Mouse (Mus musculus): Measurements from ENCODE around the gene Tcn2.
"Not testable (repeated sequence)": the region's sequence is repeated elsewhere in the genome, so short reads cannot be mapped to it uniquely, and the experiment has no call there.

Gene Tcn2

DNA sequence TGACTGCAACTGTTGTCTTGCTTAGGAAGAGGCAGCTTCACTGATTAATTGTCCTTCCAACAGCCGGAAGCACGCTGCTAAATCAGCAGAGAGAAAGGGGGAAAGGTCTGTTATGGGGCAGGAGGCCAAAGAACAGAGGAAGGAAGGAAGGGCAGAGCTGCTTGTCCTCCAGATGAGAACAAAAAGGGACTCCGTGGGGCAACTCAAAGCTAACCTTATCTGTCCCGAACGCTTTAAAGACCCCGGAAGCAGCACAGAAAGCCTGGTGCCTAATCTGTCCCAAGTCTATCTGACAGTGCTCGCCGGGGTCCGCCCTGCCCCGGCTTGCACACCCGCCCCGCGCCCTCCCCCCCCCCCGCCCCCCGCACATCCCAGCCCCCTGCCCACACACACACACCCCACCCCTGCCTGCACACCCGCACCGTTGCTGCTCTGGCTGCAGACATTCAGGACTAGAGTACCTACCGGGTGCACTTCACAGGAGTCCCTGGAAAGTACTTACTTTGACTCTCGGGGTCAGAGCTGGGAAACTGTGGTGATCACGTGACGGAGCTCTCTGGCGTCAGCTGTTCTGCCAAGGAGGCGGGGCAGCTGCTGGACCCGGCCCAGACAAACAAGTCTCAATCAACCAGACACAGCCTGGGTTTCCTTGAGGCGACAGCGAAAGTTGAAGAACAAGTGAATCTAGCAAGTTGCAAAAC lies at the start of gene Tcn2:
TSS of gene Tcn2 (minus strand) at position 649 of the 701 bp plus-strand sequence.
- DNase-seq (ENCODE audit: low spot score): peak; percentile 68

DNA sequence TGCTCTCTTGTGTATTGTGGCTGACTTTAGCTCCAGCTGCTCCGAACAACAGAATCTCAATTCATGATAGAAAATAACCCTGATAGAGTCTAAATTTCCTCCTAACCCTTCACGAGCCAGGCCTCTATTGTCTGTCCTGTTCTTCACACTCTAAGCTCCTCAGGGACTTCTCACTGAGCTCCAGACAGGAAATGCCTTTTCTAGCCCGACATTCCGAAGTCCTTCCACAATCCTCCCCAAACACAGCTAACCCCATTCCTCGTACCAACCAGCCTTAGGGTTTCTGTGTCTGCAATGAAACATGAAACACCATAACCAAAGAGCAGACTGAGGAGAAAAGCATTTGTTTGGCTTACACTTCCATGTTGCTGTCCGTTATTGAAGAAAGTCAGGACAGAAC lies 49.6 kb upstream of the Tcn2 start:
- DNase-seq (ENCODE audit: low spot score): no peak

DNA sequence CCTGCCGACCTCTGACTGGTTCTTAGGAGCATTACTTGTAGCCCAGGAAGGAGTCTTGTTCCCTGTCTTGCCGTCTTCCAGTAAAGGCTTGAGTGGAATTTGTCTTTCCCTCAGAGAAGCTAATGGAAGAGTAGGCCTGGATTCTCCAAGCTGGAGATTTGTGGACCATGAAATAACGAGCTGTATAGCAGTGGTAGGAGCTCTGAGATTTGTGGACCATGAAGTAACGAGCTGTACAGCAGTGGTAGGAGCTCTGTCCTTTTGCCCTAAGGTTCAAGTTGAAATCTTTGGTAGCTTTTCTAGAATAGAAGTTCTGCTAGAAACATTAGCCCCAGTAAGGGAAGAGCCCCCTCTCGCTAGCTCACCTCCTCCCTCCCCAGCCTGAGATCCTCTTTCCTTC lies 46.5 kb upstream of the Tcn2 start:
- no peak for DNase-seq (ENCODE audit: low spot score)

DNA sequence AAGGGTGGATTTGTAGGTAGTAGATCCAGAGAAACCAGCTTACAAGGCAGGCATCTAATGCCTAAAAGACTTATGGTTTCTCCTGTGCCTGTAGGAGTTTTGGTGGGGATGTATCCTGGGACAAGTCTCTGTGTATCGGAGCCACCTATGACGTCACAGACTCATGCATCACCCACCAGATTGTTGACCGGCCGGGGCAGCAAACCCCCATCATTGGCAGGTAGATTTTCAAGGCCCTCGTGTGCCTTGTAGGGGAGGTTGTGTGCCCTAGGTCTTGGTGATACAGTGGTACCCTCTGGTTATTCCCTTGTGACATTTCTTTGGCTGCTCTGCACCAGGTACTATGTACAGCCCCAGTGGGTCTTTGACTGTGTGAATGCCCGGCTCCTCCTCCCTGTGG lies 44.7 kb upstream of the Tcn2 start, which contains the start of gene 4930556J24Rik:
TSS of gene 4930556J24Rik (minus strand) at position 101 of the 400 bp plus-strand sequence.
- DNase-seq (ENCODE audit: low spot score): no peak

DNA sequence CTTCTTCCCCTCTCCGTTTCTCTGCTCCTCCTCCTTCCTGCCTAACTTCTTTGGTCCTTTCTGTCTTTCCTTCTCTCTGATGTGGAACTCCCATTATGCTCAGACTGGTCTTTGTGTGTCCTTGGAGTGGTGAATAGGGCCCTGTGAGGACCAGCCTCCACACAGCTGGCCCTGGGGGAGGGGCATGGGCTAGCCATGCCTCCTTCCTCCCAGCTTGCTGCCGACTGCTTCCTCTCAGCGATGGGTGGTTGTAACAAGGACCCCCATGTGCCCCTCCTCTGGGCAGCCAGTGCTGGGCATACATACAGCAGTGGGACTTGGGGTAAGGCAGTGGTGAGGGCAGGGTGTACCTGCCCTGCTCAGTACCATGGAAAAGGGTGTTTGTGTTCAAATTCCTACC lies 42.4 kb upstream of the Tcn2 start:
- no peak for DNase-seq (ENCODE audit: low spot score)

DNA sequence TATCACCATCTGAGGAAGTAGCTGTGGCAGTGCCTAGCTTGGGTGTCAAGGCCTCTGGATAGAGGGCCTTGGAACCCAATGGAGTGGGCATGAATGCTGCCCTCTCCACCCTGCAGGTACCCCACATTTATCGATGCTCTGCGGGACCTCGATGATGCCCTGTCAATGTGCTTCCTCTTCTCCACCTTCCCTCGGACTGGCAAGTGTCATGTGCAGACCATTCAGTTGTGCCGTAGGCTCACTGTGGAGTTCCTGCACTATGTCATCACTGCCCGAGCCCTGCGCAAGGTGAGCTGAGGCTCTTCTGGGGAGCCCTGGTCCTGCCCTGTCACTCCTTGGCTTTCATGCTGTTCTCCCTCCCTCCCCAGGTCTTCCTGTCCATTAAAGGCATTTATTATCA lies 41.1 kb upstream of the Tcn2 start:
- no peak for DNase-seq (ENCODE audit: low spot score)

DNA sequence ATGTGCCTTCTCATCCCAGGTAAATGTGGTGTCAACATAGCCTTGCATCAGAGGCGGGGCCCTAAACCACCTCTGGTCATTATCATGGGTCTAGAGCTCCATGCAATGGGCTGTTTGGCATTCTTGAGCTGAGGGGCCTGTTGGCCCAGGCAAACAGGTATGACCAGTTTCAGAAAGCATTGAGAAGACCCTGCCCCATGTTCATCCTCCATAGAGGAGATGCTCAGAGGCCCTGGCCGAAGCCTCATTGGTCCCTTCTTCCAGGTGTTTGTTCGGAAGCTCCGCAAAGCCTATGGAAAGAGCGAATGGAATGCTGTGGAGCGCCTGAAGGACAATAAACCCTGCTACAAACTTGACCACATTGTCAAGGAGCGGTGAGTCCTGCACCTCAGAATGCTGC lies 38.4 kb upstream of the Tcn2 start:
- no peak for DNase-seq (ENCODE audit: low spot score)

DNA sequence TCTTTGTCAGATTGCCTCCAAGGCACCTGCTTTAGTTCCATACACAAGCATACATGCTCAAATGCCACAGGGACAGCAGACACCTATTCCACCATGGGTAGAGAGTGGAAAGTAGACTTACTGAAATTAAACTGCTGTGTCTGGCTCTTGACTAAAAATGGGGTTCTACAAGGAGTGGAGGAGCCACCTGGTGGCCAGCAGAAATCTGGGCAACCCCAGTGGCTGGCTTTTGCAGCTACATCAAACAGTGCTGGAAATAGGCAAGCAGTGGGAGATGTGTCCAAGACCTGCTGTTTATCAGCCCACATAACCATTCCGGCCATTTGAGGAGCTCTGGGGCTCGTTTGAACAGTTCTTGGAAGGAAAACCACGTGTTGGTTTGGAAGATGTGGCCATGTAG lies 37.9 kb upstream of the Tcn2 start:
- no peak for DNase-seq (ENCODE audit: low spot score)

DNA sequence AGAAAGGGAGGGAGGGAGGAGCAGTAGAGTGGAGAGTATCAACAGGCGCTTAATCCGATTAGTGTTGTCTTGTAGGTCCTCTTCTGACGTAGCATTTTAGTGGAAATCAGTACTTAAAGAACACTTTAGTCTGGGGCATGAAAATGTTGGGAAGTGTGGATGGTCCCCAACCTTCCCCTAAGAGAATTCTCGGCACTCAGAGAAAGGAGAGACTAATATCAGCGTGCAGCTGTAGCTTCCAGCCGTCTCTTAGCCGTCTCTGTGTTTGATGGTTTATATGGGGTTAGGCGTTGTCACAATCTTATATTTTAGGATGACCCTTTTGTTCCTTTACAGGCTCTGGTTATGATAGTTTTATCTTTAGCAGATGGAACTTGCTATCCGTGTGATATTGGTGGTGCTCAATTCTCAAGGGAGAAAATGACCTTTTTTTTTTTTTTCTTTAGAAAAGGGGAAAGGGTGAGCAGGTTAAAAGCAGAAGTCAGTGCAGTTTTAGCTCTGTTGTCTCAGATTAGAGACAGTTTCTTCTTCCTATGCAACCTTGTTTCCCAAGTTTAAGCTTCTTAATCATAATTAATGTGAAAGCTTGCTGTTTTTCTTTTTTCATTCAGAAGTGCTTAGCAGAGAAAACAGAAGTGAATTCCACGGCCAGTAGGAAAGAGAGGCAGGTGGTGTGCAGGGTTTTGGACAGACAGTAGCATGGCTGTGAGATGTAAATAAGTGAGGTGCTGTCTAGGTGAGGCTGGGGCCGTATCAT lies 32.6 kb upstream of the Tcn2 start:
- no peak for DNase-seq (ENCODE audit: low spot score)

DNA sequence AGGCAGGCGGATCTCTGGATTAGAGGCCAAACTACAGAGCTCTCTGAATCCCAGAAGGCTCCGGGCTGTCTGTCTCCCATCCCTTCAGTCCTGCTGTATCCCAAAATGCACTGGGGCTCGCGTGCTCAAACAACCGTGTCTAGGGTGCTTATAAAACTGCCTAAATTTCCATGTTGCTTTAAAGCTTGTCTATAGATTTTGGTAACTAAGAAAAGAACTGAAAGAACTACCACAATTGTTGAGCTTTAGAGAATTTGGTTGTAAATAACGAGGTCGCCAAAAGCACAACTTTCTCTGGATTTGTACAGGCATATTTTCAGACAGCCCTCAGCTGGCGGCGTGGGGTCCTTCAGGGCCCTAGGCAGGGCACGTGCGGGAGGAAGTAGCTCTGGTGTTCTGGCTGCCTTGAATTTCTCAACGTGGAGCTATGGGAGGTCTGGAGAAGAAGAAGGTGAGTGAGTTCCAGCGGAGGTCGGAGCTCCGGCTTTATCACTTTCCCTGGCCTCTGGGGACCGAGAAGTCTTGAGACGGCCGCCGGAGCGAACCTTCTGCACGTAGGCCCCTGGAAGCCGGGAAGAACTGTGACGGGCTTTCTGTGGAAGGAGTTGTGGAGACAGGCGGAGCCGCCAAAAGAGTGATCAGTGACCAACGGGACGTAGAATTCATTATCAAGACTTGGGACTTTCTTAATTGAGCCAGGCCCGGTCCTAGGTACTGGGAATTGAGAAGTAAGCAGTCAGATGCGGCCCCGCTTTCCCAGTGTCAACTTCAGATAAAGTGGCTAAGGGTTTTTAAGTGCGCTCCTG lies 31.9 kb upstream of the Tcn2 start, which contains the start of gene Pes1:
TSS of gene Pes1 (plus strand) at position 366 of the 806 bp plus-strand sequence.
- peak; percentile 67 for DNase-seq (ENCODE audit: low spot score)

DNA sequence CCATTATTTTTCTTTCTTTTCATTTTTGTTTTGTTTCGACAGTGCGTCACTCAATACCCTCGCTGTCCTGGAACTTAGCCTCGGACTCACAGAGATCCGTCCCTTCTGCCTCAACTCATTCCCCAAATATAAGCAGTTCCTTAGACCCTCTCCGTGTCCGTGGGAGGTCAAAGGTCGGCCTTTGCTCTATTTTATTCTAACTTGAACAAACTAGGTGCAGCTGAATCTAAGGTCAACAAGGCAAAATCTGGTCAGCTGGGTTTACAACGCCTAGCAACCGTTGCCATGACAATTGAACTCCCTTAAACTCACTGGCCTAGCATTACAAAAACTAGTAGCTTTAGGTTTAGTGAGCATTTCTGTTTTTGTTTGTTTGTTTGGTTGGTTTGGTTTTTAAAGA lies 31.2 kb upstream of the Tcn2 start:
- DNase-seq (ENCODE audit: low spot score): no peak

DNA sequence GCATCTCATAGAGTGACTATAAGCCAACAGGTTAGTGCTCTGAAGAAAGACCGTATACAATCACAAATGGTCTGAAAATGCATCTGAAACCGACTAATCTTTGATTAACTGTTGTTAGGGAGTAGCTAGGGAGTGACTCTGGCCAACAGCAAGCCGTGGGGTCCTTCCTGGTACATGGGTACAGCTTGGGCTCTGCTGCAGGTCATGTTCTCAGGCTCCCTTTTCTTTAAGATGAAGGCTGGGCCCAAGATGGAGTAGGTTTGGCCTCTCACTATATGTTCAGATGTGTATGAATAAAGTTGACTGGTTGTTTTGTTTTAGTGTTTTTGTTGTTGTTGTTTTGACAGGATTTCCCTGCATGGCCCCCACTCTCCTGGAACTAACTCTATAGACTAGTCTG lies 29.8 kb upstream of the Tcn2 start:
- no peak for DNase-seq (ENCODE audit: low spot score)

DNA sequence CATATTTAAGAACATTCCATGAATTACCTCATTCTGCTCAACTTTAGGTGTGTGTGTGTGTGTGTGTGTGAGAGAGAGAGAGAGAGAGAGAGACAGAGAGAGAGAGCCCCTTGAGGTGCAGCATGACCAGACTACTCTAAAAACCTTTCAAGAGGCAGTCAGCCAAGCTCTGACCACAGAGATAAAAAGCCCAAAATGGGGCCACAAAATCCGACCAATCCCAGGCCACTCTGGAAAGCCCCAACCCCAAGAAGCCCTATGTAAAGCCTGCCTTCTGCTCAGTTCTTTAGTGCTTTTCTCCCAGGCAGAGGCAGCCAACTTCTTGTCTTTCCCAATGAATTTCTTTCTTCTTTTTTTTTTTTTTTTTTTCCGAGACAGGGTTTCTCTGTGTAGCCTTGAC lies 28.9 kb upstream of the Tcn2 start:
- no peak for DNase-seq (ENCODE audit: low spot score)

DNA sequence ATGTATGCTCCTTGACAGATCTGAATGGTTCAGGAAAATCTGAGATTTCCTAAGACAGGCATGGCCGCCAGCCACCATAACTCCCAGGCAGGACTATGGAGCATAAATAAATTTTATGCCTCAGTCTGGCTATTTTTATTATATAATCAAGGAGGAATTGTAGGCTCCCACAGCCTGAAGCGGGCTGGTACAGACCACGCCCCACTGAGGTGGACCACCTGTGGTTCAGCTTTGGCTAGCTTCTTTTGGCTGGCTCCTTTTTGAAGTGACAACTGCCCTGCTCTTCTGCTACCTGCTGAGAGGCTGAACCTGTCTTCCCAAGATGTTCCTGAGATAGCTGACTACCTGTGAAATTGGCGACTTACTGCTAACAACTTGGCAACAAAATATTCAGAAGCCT lies 23.4 kb upstream of the Tcn2 start:
- not testable (repeated sequence) for DNase-seq (ENCODE audit: low spot score)

DNA sequence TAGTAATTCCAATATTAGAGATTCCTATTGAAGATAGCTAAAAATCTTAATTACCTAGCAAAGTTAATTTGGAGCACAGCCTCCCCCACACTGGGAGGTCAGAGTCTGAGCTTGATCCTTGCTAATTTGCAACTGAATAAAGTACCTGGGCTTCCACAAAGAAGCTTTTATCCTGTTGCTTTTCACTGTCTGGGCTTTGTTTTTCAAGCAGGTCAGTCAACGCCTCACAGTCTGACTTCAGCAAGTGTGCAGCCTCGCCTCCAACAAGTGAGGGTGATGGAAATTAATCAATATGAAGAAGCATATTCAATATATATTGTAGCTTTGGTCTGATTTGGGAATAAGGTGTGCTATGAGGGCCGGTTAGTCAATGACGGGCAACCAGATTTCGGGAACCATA lies 22.9 kb upstream of the Tcn2 start:
- DNase-seq (ENCODE audit: low spot score): not testable (repeated sequence)

DNA sequence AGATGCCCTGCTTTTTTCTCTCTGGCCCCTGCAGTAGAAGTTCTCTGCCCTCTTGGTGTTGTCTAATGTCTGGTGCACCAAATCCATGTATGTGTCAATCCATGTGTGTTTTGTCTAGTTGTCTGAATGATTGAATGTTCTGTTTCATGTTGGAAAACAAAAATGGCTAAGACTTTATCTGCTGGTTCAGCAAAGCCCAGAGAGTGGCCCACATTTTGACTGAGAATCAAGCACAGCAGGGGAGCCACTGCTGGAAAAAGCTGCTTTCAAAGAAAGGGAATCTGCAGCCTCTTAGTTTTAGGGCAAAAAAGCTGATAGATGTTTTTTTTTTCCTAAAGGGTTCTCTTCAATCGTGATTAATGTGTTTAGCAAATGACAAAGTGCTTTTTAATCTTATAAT lies 14.4 kb upstream of the Tcn2 start:
- no peak for DNase-seq (ENCODE audit: low spot score)

DNA sequence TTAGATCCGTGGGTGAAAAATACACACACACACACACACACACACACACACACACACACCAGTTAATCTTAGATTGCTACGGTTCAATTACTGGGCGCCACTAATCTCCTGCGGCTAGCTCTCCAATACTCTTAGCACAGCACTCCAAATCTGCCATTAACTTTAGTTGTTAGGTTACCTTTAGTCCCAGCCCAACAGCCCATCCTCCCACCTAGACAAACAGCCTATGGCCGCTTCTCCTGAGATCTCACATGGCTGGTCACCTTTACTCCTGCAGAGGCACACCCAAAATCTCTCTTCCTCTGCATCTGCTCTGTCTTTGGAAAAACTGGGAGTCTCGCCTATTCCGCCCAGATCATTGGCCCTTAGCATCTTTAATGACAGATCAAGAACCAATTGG lies 9.4 kb upstream of the Tcn2 start:
- no peak for DNase-seq (ENCODE audit: low spot score)

DNA sequence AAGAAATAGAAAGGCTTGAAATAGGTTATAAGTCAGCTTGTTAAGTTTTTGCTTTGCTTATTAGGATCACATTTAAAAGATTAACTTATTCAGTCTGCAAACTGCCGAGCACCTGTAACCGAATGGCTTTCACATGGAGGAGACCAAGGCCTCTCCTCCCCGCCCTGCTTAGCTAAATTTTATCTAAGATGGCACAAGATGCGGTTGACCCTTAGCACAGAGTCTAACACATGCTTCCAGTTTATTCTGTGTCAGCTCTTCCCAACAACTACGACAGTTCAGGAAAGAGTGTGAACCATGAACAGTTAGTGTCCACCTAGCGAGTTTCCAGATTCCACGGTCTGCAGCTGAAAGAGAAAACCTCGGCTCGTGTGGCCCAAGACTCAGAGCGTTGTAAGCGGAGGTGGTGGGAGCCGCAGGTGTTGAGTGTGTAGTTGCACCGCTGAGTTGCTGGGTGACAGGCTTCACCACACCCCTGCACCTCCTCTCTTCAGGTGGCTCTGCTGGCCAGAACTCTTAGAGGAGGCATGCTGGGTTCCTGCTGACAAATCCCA lies 5.4 kb upstream of the Tcn2 start:
- no peak for DNase-seq (ENCODE audit: low spot score)

DNA sequence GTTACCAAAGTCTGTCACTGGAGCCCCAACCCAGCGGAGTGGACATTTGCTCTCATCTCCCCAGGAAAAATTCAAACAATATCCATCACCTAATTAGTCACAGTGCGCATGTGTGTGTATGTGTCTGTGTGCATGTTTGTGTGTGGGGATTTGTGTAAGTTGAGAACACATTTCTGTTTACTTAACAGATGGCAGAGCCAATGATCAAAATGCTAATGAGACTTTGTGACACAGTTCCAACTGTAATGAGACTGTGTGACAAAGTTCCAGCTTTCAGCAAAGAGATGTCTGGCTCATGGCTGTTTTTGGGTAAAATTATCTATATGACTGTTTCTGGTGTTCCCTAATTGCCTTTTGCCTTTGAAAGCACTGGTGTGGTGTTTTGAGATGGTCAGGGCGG lies 4.4 kb upstream of the Tcn2 start:
- DNase-seq (ENCODE audit: low spot score): no peak

DNA sequence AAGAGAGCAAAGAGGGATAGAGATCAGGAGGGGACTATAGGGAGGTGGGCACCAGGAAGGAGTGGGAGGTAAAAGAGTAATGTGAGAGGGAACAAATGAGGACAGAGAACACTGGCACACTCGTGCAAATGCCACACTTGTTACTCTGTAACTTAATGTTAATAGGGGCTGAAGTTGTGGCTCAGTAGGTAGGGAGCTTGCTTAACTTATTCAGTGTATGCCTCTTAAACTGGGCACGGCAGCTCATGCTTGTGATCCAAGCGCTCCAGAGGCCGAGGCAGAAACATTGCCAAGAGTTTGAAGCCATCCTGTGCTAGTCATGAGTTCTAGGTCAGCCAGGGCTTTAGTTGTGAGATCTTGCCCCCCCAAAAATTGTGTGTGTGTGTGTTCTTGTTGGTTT lies 3.2 kb upstream of the Tcn2 start:
- no peak for DNase-seq (ENCODE audit: low spot score)

DNA sequence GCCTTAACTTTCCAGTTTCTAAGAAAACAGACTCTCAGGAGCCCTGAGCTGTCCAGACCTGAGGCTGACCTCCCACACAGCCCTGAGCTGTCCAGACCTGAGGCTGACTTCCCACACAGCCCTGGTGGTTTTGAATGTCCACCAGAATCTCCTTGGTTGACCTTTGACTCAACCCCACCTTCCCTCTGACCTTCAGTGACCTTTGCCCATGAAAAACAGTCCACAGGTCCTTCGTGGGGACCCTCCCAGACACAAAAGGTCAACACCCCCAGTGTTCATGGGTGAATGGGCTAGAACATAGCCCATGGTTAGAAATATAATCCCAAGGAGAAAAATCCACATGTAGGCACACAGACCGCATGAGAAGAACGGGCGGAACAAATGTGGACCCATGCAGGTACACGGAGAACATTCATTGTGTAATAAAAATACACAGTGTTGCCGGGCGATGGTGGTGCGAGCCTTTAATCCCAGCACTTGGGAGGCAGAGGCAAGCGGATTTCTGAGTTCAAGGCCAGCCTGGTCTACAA lies 1.9 kb upstream of the Tcn2 start:
- no peak for DNase-seq (ENCODE audit: low spot score)

DNA sequence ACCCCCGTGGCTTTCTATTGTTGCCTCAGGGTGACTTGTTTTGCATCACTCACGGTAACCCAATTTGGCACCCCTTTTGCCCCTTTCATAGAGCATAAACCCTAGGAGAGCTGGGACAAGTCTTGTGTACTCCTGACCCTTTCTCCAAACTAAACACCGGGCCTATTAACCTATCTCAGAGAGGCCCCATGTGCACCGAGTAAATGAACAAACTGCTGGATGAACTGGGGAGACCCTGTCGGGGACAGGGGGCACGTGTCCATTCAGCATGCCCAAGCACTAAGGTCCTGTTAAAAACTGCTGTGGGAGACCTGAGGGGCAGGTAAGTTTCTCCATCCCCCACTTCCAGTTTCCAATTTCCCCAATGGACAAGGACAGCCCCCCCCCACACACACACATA lies 1.0 kb downstream of the Tcn2 start:
- no peak for DNase-seq (ENCODE audit: low spot score)

Measured in ovary, postnatal 14 days (tissue).